Mouse (Mus musculus) intestine, postnatal 0 days (tissue): ENCODE measurements around the gene Mccc2. TPM values are rescaled to one million over a fixed set of nuclear protein-coding genes. Genes with fewer than 3 reads are reported as not detected.
"Not testable (repeated sequence)": the region's sequence is repeated elsewhere in the genome, so short reads cannot be mapped to it uniquely, and the experiment has no call there.

Source experiments
- ATAC-seq: fragments of 200-750 bp; cut with Nextera tagmentation; 2 replicates; pipeline ENCODE4 v1.8.0; 2017; ENCODE audit warnings: mild to moderate bottlenecking, moderate TSS enrichment, moderate library complexity
- H3K27ac ChIP-seq: fragments of 300-500 bp; sonication (generic); 2 replicates; pipeline ENCODE4 v1.5.1; 2014; ENCODE audit warnings: mild to moderate bottlenecking, low read depth, low read length, moderate library complexity
- H3K27me3 ChIP-seq: fragments of 300-500 bp; sonication (generic); replicated peaks from 2 replicates; pipeline ENCODE4 v1.6.1; 2014; ENCODE audit warnings: low read length, mixed read lengths; ENCODE audit not compliant: control insufficient read depth, insufficient read depth
- H3K36me3 ChIP-seq: fragments of 300-500 bp; sonication (generic); 2 replicates; pipeline ENCODE4 v1.6.1; 2014; ENCODE audit warnings: mild to moderate bottlenecking, moderate library complexity; ENCODE audit not compliant: control insufficient read depth, insufficient read depth
- H3K4me1 ChIP-seq: fragments of 300-500 bp; sonication (generic); replicated peaks from 2 replicates; pipeline ENCODE4 v1.6.1; 2014; ENCODE audit warnings: antibody characterized with exemption, low read length, mixed read lengths; ENCODE audit not compliant: control insufficient read depth, insufficient read depth
- H3K4me2 ChIP-seq: fragments of 300-500 bp; sonication (generic); replicated peaks from 2 replicates; pipeline ENCODE4 v1.6.1; 2014; ENCODE audit warnings: low read depth, mild to moderate bottlenecking, moderate library complexity
- H3K4me3 ChIP-seq: fragments of 300-500 bp; sonication (generic); 2 replicates; pipeline ENCODE4 v1.5.1; 2014; ENCODE audit warnings: low read depth, low read length
- H3K9ac ChIP-seq: fragments of 300-500 bp; sonication (generic); 2 replicates; pipeline ENCODE4 v1.6.1; 2014; ENCODE audit warnings: mild to moderate bottlenecking, low read depth, low read length
- H3K9me3 ChIP-seq: fragments of 300-500 bp; sonication (generic); 2 replicates; pipeline ENCODE4 v1.6.1; 2016; ENCODE audit warnings: mixed run types; ENCODE audit not compliant: control insufficient read depth
- CTCF ChIP-seq: sonication (generic); IDR thresholded peaks from 2 replicates; pipeline ENCODE4 v1.5.1; 2016; ENCODE audit warnings: low read depth, mild to moderate bottlenecking, control low read depth, antibody characterized with exemption, moderate library complexity
- WGBS: fragments of 180-500 bp; shearing (Covaris S2); extraction: QIAGEN DNeasy Blood & Tissue Kit; methylation state at CpG from one replicate; pipeline ENCODE4 v1.1.7; 2014; 5-methylcytosine and 5-hydroxymethylcytosine counted together
- polyA plus RNA-seq: library from polyadenylated mRNA; unstranded; fragments of >200 nt; fragmentation: Nextera tagmentation; extraction: Ambion mirVana; gene quantifications from 2 replicates; pipeline ENCODE4 v1.2.1, GENCODE M21; 2015

The Mccc2 gene
- 13.2 and 13.3 TPM in 2 replicates for polyA plus RNA-seq

DNA sequence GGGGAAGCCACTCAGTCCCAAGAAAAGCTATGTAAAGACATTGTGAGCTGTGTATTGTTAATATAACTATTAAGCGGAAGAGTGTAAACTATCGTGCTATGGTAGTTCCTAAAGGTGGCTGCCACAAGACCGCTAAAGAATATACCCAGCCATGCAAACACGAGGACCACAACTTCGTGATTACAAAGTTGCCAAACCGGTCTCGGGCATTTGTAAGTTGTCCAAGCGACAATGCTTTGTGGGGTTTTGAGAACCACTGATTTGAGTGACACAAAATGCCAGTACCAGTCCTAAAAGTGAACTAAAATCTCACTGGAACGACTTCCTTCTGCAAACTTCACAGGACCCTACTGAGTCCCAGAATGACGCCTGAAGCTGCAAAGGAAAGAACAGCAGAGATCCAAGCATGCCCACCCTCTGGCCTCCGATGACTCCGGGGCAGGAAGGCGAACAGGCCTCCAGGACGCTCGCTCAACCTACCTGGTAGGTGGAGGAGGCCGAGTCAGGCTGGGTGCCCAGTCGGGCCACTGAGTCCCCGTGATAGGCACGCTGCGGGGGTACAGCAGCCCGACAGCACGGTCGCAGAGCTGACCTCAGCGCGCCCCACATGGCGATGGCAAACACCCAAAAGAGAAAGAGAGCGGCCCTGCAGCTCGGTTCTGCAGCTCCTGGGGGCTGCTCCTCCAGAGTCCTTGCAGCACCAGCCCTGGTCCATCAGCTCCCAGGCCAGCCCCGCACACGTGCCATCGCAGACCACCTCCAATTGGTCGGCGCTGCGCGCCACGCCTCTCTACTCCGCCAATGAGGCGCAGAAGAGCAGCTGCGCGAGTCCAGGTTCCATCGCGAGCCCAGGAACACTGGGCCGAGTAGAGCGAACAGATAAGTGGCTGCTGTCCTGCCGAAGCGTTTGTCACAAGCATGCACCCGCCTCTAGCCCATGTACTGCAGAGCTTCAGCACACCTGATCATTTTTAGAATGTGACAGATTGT, at the start of gene Mccc2:
Gene Mccc2, minus strand, starts transcription at position 734 of the 990 bp plus-strand sequence.
- Histone ChIP-seq H3K27ac (no peak within 1 kb of the TSS), H3K36me3 (0 out of 2 replicates have a peak, but pooled peaks cover 3% of the 10 kb centered on the region), H3K4me1 (0 out of 2 replicates have a peak, but pooled peaks cover 7% of the 10 kb centered on the region), H3K4me2 (peak within 1 kb of the TSS; percentile 83), H3K4me3 (peak within 1 kb of the TSS; percentile 58), H3K27me3 (no peaks in the 10 kb centered on the region), H3K9ac (peak within 1 kb of the TSS; percentile 60), H3K9me3 (no peaks in the 10 kb centered on the region)
- 1% methylated on average over 46 of the region's 47 CpGs for WGBS
- peak; percentile 100 for ATAC-seq
- TF ChIP-seq CTCF = no peak

DNA sequence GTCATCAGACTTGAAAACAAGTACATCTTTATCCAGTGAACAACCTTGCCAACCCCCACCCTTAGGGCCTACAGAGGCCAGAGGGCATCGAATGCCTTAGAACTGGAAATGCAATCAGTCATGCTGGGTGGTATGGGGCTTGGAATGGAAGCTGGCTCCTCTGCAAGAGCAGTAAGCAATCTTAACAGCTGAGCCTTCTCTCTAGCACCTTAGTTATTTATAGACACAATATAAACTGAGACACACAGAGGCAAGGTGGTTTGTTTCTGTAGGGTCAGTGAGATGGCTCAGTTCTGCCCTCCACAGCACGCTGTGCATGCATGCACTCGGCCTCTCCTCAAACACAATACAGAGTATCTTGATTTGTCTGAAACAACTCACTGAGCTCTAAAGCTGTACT, 48.5 kb upstream of the Mccc2 start:
- H3K4me2 ChIP-seq = no peak overlapping the region
- H3K27ac ChIP-seq = no peak overlapping the region
- no peak for TF ChIP-seq CTCF
- no peaks in the 10 kb centered on the region for H3K27me3 ChIP-seq
- H3K4me3 ChIP-seq = no peak overlapping the region
- no peak overlapping the region for H3K9ac ChIP-seq
- no peaks in the 10 kb centered on the region for H3K9me3 ChIP-seq
- no peak for ATAC-seq
- peaks cover 70% of the 10 kb centered on the region for H3K36me3 ChIP-seq
- WGBS = 93% methylated on average over 3 of the region's 3 CpGs
- no peaks in the 10 kb centered on the region for H3K4me1 ChIP-seq

DNA sequence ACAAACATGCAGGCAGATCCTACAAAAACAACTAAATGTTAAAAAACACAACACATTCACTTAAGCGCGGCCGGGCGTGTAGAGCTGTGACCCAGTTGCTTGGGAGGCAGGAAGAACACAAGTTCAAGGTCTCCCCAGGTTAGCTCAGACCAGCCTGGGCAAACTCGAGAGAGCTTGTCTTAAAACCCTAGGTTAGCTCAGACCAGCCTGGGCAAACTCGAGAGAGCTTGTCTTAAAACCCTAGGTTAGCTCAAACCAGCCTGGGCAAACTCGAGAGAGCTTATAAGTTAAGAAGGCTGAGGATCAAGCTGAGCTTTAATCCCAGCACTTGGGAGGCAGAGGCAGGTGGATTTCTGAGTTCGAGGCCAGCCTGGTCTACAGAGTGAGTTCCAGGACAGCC, 42.3 kb upstream of the Mccc2 start:
- H3K27me3 ChIP-seq, H3K9me3 ChIP-seq, ATAC-seq, H3K27ac ChIP-seq, H3K4me3 ChIP-seq, H3K9ac ChIP-seq, H3K4me2 ChIP-seq, H3K4me1 ChIP-seq: not testable (repeated sequence)
- peaks cover 85% of the 10 kb centered on the region for H3K36me3 ChIP-seq
- 95% methylated on average over 8 of the region's 8 CpGs for WGBS

DNA sequence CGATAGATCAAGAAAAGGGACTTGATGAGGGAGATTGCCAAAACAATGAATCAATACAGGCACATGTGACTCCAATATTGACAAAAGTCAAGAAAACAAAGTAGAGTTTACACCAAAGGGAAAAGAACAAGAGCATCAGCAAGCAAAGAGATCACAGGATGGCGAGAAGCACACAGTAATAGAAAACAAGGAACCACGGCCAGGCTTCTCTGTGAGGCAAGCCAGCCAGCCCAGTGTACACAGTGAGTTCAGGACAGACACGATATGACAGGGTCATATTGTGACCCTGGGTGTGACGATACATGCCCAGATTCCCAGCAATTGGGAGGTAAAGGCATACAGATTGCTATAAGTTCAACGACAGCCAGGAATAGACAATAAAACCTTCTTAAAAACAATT, 10.6 kb upstream of the Mccc2 start:
- Histone ChIP-seq H3K27me3 (no peaks in the 10 kb centered on the region), H3K9me3 (no peaks in the 10 kb centered on the region), H3K36me3 (peaks cover 62% of the 10 kb centered on the region), H3K4me1 (no peaks in the 10 kb centered on the region), H3K4me3 (no peak overlapping the region), H3K9ac (no peak overlapping the region), H3K4me2 (no peak overlapping the region), H3K27ac (no peak overlapping the region)
- WGBS = 74% methylated on average over 6 of the region's 6 CpGs
- TF ChIP-seq CTCF = no peak
- no peak for ATAC-seq

DNA sequence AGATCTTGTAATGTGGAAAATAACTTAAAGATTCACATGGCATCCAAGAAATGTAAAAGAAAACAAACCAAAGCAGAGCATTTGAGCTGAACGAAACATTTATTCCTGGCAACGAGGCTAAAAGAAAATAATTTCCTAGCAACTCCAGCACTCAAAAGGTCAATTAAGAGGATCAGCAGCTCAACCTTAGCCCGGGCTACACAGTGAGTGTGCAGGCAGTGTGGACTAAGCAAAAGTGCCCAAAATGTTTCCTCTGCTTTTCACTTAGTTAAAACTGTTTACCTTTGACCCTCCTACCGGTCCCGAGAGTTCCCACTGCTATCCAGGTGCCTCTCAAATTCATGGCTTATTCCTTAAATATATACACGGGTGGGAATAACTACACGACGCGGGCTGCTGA, 1.5 kb upstream of the Mccc2 start:
- no peak overlapping the region for H3K9ac ChIP-seq
- ATAC-seq = no peak
- H3K4me2 ChIP-seq = no peak overlapping the region
- no peak overlapping the region for H3K27ac ChIP-seq
- WGBS = 87% methylated on average over 9 of the region's 9 CpGs
- no peak overlapping the region for H3K4me3 ChIP-seq
- TF ChIP-seq CTCF = no peak
- H3K4me1 ChIP-seq = 0 out of 2 replicates have a peak, but pooled peaks cover 7% of the 10 kb centered on the region
- peaks cover 10% of the 10 kb centered on the region; the same call in 1 of the 2 replicates for H3K36me3 ChIP-seq
- H3K27me3 ChIP-seq = no peaks in the 10 kb centered on the region
- H3K9me3 ChIP-seq = no peaks in the 10 kb centered on the region

DNA sequence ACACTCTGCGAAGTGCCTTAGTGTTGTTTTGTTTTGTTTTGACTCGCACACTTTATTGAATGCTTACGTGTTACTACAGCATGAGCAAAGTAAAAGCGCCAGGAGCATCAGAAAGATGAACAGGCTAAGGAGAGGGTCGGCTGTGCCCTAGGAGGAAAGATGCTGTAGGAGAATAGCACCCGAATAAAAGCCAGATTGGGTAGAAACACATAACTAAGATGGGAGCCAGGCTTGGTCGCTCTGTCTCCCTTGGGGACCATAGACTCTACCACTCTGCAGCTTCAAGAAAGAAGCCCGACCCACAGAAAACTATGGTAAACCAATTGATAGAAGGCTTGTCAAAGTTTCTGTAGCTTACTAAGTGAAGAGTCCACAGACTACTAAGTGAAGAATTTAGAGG, 498 bp upstream of the Mccc2 start:
- H3K4me2 ChIP-seq = peak overlapping the region; percentile 83
- WGBS = 5% methylated on average over 8 of the region's 8 CpGs
- 0 out of 2 replicates have a peak, but pooled peaks cover 7% of the 10 kb centered on the region for H3K36me3 ChIP-seq
- H3K27me3 ChIP-seq = no peaks in the 10 kb centered on the region
- no peak for ATAC-seq
- H3K27ac ChIP-seq = no peak overlapping the region
- H3K9ac ChIP-seq = peak overlapping the region; percentile 38; the same call in 1 of the 2 replicates
- no peaks in the 10 kb centered on the region for H3K9me3 ChIP-seq
- 0 out of 2 replicates have a peak, but pooled peaks cover 7% of the 10 kb centered on the region for H3K4me1 ChIP-seq
- H3K4me3 ChIP-seq = peak overlapping the region; percentile 58
- TF ChIP-seq CTCF = no peak
